Mouse (Mus musculus): ENCODE data around the gene Gm19402.

DNA sequence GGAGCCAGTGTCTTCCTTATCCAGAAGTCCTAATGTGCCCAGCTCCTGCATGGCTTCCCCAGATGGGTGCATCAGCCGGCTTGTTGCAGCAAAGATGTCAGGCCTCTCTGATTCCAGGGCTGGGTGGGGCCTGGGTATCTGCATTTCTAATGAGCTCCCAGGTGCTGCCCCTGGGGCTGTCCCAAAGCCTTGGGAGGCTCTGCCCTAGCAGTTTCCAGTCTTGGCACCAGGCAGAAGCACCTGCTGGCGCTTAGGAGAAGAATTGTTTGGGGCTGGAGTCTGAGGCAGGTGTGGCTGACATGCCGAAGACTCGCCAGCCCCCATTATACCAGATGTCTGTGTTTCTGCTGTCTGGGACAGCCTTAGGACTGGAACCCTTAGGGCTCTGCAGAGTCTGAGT is 19.8 kb downstream of the Gm19402 start:
- TF ChIP-seq POLR2A (IDR thresholded peaks at IDR 0.05; ENCODE audit: insufficient read length, low read depth) (no peak), MAX (IDR thresholded peaks at IDR 0.05; ENCODE audit: low read depth) (no peak), POLR2AphosphoS2 (IDR thresholded peaks at IDR 0.05; ENCODE audit: insufficient read length, low read depth) (no peak), E2F4 (IDR thresholded peaks at IDR 0.05; ENCODE audit: insufficient read depth) (no peak), MYOG (IDR thresholded peaks at IDR 0.05; ENCODE audit: control insufficient read depth in 1 of 3, insufficient read depth in 1 of 3, insufficient read length in 2 of 3, low read depth in 2 of 3) (no peak), REST (IDR thresholded peaks at IDR 0.05; ENCODE audit: insufficient read depth, insufficient read length) (no peak), TCF12 (IDR thresholded peaks at IDR 0.05; ENCODE audit: insufficient read depth, poor library complexity, severe bottlenecking) (no peak), CEBPB (IDR thresholded peaks at IDR 0.05; ENCODE audit: insufficient read depth, poor library complexity, severe bottlenecking) (no peak), USF1 (IDR thresholded peaks at IDR 0.05; ENCODE audit: low read depth) (no peak)
